Comparison of ENCODE assay signal across 8 mouse cellular contexts in the genomic region with DNA sequence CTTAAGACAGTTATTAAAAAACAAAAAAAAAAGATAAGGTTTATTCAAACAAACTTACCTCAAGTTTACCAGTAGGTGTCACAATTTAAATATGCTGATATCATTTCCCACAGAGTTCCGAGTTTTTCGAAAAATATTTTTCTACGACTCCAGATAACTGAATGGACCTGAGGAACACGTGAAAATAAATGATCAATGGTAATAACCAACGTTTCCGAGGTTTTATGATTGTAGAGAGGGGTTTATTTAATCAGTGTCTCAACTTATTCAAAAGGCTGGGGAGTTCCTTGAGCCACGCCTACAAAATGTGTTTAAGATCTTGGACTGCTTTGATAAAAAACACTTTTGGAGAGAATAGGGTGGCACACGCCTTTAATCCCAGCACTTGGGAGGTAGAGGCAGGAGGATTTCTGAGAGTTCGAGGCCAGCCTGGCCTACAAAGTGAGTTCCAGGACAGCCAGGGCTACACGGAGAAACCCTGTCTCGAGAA. TPM values are rescaled to one million over a fixed set of nuclear protein-coding genes. Genes with fewer than 3 reads are reported as not detected.
DNase-seq lines count a peak whose midpoint lies in the region; ATAC-seq and TF ChIP-seq lines count a peak whose summit lies in the region.

No protein-coding gene starts in this region.

- H3K4me1 ChIP-seq in heart, embryonic 12.5 days (replicated peaks): peaks cover 3% of the 10 kb centered on the region
- peaks cover 8% of the 10 kb centered on the region for H3K4me1 ChIP-seq in forebrain, embryonic 12.5 days
- no peaks in the 10 kb centered on the region for H3K4me1 ChIP-seq in midbrain, postnatal 0 days (ENCODE audit: insufficient read depth, low read length)

- H3K36me3 ChIP-seq in heart, embryonic 12.5 days: no peaks in the 10 kb centered on the region
- H3K36me3 ChIP-seq in forebrain, embryonic 12.5 days (replicated peaks): no peaks in the 10 kb centered on the region
- H3K36me3 ChIP-seq in midbrain, postnatal 0 days (ENCODE audit: insufficient read depth, low read length): no peaks in the 10 kb centered on the region

- H3K9me3 ChIP-seq in heart, embryonic 12.5 days (replicated peaks): no peaks in the 10 kb centered on the region
- H3K9me3 ChIP-seq in forebrain, embryonic 12.5 days: no peaks in the 10 kb centered on the region
- H3K9me3 ChIP-seq in midbrain, postnatal 0 days (ENCODE audit: low read length): no peaks in the 10 kb centered on the region

- 43% methylated on average over 11 of the region's 11 CpGs for WGBS in heart, embryonic 12.5 days
- WGBS in forebrain, embryonic 12.5 days: 46% methylated on average over 11 of the region's 11 CpGs
- WGBS in midbrain, postnatal 0 days: 43% methylated on average over 11 of the region's 11 CpGs

- no peak for ATAC-seq in heart, embryonic 12.5 days (ENCODE audit: insufficient number of reproducible peaks, low FRiP score)
- ATAC-seq in forebrain, embryonic 12.5 days (ENCODE audit: low FRiP score): no peak
- ATAC-seq in midbrain, postnatal 0 days (ENCODE audit: low FRiP score): no peak

- no peaks in the 10 kb centered on the region for H3K27me3 ChIP-seq in heart, embryonic 12.5 days (replicated peaks)
- H3K27me3 ChIP-seq in forebrain, embryonic 12.5 days: no peaks in the 10 kb centered on the region
- no peaks in the 10 kb centered on the region for H3K27me3 ChIP-seq in midbrain, postnatal 0 days (ENCODE audit: insufficient read depth, low read length)

- peak; percentile 36 for TF ChIP-seq CTCF in midbrain, postnatal 0 days (IDR thresholded peaks at IDR 0.05)

- no peak overlapping the region for H3K27ac ChIP-seq in heart, embryonic 12.5 days (ENCODE audit: poor library complexity, severe bottlenecking)
- H3K27ac ChIP-seq in forebrain, embryonic 12.5 days: no peak overlapping the region
- H3K27ac ChIP-seq in midbrain, postnatal 0 days (ENCODE audit: low read depth, low read length): no peak overlapping the region

- peak overlapping the region; percentile 74 for H3K4me3 ChIP-seq in heart, embryonic 12.5 days
- peak overlapping the region; percentile 67 for H3K4me3 ChIP-seq in forebrain, embryonic 12.5 days (replicated peaks)
- peak overlapping the region; percentile 70 for H3K4me3 ChIP-seq in midbrain, postnatal 0 days (ENCODE audit: low read depth, low read length)

- DNase-seq in heart, adult 11 months: no peak
- DNase-seq in ZHBTc4 (ENCODE audit: low read depth, low spot score): peak; percentile 49
- peak; percentile 8 for DNase-seq in kidney, postnatal 14 days
- DNase-seq in midbrain, postnatal 0 days (ENCODE audit: low spot score): peak; percentile 5
- no peak for DNase-seq in testis, postnatal 10 days (ENCODE audit: low spot score)
- DNase-seq in left cerebral cortex, postnatal 10 days (ENCODE audit: extremely low spot score in 1 of 2, low spot score in 2 of 2): no peak

- peak overlapping the region; percentile 68 for H3K4me2 ChIP-seq in heart, embryonic 12.5 days
- H3K4me2 ChIP-seq in forebrain, embryonic 12.5 days: no peak overlapping the region
- H3K4me2 ChIP-seq in midbrain, postnatal 0 days (ENCODE audit: low read depth, low read length, poor library complexity, severe bottlenecking): peak overlapping the region; percentile 57; the same call in 1 of the 2 replicates

- no peak overlapping the region for H3K9ac ChIP-seq in heart, embryonic 12.5 days
- no peak overlapping the region for H3K9ac ChIP-seq in forebrain, embryonic 12.5 days
- no peak overlapping the region for H3K9ac ChIP-seq in midbrain, postnatal 0 days (replicated peaks; ENCODE audit: low read length, poor library complexity, severe bottlenecking)

- intact Hi-C loops in left cerebral cortex, postnatal 10 days (cut with DNase I): loop anchor here (5.0 kb wide), 1 partner anchor 66 kb away; no protein-coding TSS in a partner anchor

RNA-seq across cellular contexts. Expression of a gene that starts 42.5 kb away (rescaled TPM):
- 5.5 and 6.4 TPM in 2 replicates for polyA plus RNA-seq in heart, embryonic 12.5 days (2016; fragmentation: Nextera tagmentation; extraction: Ambion mirVana)
- polyA plus RNA-seq in forebrain, embryonic 12.5 days (2016; fragmentation: Nextera tagmentation; extraction: Ambion mirVana): 1.5 and 2.0 TPM in 2 replicates
- total RNA-seq in midbrain, postnatal 0 days (2014; rRNA removed): 1.8 and 7.8 TPM in 2 replicates
- polyA plus RNA-seq in midbrain, postnatal 0 days (2015; fragmentation: Nextera tagmentation; extraction: Ambion mirVana): 0.92 and 1.1 TPM in 2 replicates
- total RNA-seq in left cerebral cortex, postnatal 10 days (2021): 1 to 10 TPM in 1 of 2 experiments, under 1 TPM in 1; 0.32 to 1.2 TPM

RNA-seq across cellular contexts. Expression of a gene that starts 52.4 kb away (rescaled TPM):
- 66.8 and 69.2 TPM in 2 replicates for polyA plus RNA-seq in heart, embryonic 12.5 days (2016; fragmentation: Nextera tagmentation; extraction: Ambion mirVana)
- 30.2 and 34.3 TPM in 2 replicates for polyA plus RNA-seq in forebrain, embryonic 12.5 days (2016; fragmentation: Nextera tagmentation; extraction: Ambion mirVana)
- 20.6 and 29.2 TPM in 2 replicates for total RNA-seq in midbrain, postnatal 0 days (2014; rRNA removed)
- 13.9 and 15.4 TPM in 2 replicates for polyA plus RNA-seq in midbrain, postnatal 0 days (2015; fragmentation: Nextera tagmentation; extraction: Ambion mirVana)
- 10 to 100 TPM; 41.5 to 42.8 TPM for total RNA-seq in left cerebral cortex, postnatal 10 days (2021)

Comparison
In these comparisons a context has a peak if more than half of its experiments do, and no peak if none do; other contexts are left out.
1. DNase-seq: peak in ZHBTc4 (single experiment), kidney, postnatal 14 days (single experiment) and midbrain, postnatal 0 days (single experiment); none in heart, adult 11 months (single experiment), testis, postnatal 10 days (single experiment) and left cerebral cortex, postnatal 10 days (0 of 2).
2. Peak in every context shown above with its lines, with median percentiles within 50 percentile points of each other: H3K4me3 ChIP-seq.